Mouse (Mus musculus) CD4-positive naive resting alpha-beta T cell, adult 57 days (primary cell): ENCODE data around the gene Pafah1b2. TPM values are rescaled to one million over a fixed set of nuclear protein-coding genes. Genes with fewer than 3 reads are reported as not detected.

Source experiments
- total RNA-seq: library from RNA; stranded (reverse); gene quantifications from one replicate; pipeline ENCODE4 v1.2.4, GENCODE M21; 2023

The Pafah1b2 gene
- total RNA-seq, result 61.5 TPM

GRCm38 (mm10) chr9:46012091-46013008 is at the start of gene Pafah1b2, which contains the start of gene Sik3:
TSS of gene Pafah1b2 (minus strand) at chr9:46012690.
TSS of gene Sik3 (plus strand) at chr9:46012820.

GRCm38 (mm10) chr9:45955107-45955963 is 57.2 kb downstream of the Pafah1b2 start, which contains the start of gene Sidt2:
TSS of gene Sidt2 (minus strand) at chr9:45955258.

GRCm38 (mm10) chr9:45935628-45936210 is 76.8 kb downstream of the Pafah1b2 start, which contains the start of gene Tagln:
TSS of gene Tagln (minus strand) at chr9:45936058.

Other genes starting within 250 kb of the Pafah1b2 start
- gene Cep164, start 184.0 kb downstream of the Pafah1b2 start, total RNA-seq, result 40.9 TPM
- 0.44 TPM for gene Bace1, start 174.1 kb downstream of the Pafah1b2 start, total RNA-seq
- gene Pcsk7, start 106.2 kb downstream of the Pafah1b2 start, total RNA-seq, result 82.0 TPM
- gene Rnf214, start 105.8 kb downstream of the Pafah1b2 start, total RNA-seq, result 27.1 TPM
- 4.0 TPM for gene Tagln, start 76.6 kb downstream of the Pafah1b2 start, total RNA-seq
- gene Sidt2, start 57.4 kb downstream of the Pafah1b2 start, total RNA-seq, result 378 TPM
- gene Sik3, start 130 bp upstream of the Pafah1b2 start, total RNA-seq, result 62.4 TPM
- gene Apoa1, start 215.9 kb upstream of the Pafah1b2 start, total RNA-seq, result not detected
- not detected for gene Apoc3, start 222.9 kb upstream of the Pafah1b2 start, total RNA-seq
- not detected for gene Apoa4, start 228.0 kb upstream of the Pafah1b2 start, total RNA-seq